Mouse (Mus musculus) urinary bladder, postnatal 25 days (tissue): Measurements from ENCODE around the gene Peg3.
A peak's percentile ranks its signal among the peaks of the same experiment; 100 is the strongest.
"Not testable (repeated sequence)": the region's sequence is repeated elsewhere in the genome, so short reads cannot be mapped to it uniquely, and the experiment has no call there.

Source experiments
- DNase-seq: peaks from one replicate; pipeline ENCODE4 v3.0.0; 2022; ENCODE audit warnings: low spot score

Gene Peg3

GRCm38 (mm10) chr7:6730241-6730640, at the start of gene Peg3, which contains the start of gene Usp29:
Gene Peg3, minus strand, starts transcription at chr7:6730431.
Gene Usp29, plus strand, starts transcription at chr7:6730578.
- DNase-seq: peak; percentile 61

GRCm38 (mm10) chr7:6779172-6779571, 48.9 kb upstream of the Peg3 start:
- no peak for DNase-seq

- no peak for DNase-seq
These were observed 47.5 kb upstream of the Peg3 start for GRCm38 (mm10) chr7:6777689-6778088.

GRCm38 (mm10) chr7:6777107-6777506, 46.9 kb upstream of the Peg3 start:
- DNase-seq: no peak

GRCm38 (mm10) chr7:6776314-6777059, 46.3 kb upstream of the Peg3 start:
- DNase-seq: no peak

GRCm38 (mm10) chr7:6773865-6774413, 43.7 kb upstream of the Peg3 start:
- not testable (repeated sequence) for DNase-seq

- DNase-seq: no peak
These were observed 40.1 kb upstream of the Peg3 start for GRCm38 (mm10) chr7:6770286-6770685.

GRCm38 (mm10) chr7:6765240-6765639, 35.0 kb upstream of the Peg3 start:
- DNase-seq: no peak

- no peak for DNase-seq
These were observed 29.9 kb upstream of the Peg3 start for GRCm38 (mm10) chr7:6760170-6760569.

GRCm38 (mm10) chr7:6759698-6760097, 29.5 kb upstream of the Peg3 start:
- no peak for DNase-seq

- no peak for DNase-seq
These were observed 26.6 kb upstream of the Peg3 start for GRCm38 (mm10) chr7:6756777-6757291.

- no peak for DNase-seq
These were observed 23.2 kb upstream of the Peg3 start for GRCm38 (mm10) chr7:6753440-6753839.

GRCm38 (mm10) chr7:6749196-6749595, 19.0 kb upstream of the Peg3 start:
- DNase-seq: peak; percentile 3

- no peak for DNase-seq
These were observed 14.2 kb upstream of the Peg3 start for GRCm38 (mm10) chr7:6744281-6744904.

- DNase-seq: no peak
These were observed 5.8 kb upstream of the Peg3 start for GRCm38 (mm10) chr7:6736060-6736459.

- DNase-seq: no peak
These were observed 1.7 kb upstream of the Peg3 start for GRCm38 (mm10) chr7:6731930-6732329.

GRCm38 (mm10) chr7:6731373-6731772, 1.1 kb upstream of the Peg3 start:
- no peak for DNase-seq

- DNase-seq: no peak
These were observed 570 bp upstream of the Peg3 start for GRCm38 (mm10) chr7:6730801-6731200.

- peak; percentile 87 for DNase-seq
These were observed 992 bp downstream of the Peg3 start for GRCm38 (mm10) chr7:6729061-6729817.

- DNase-seq: peak; percentile 69
These were observed 1.8 kb downstream of the Peg3 start for GRCm38 (mm10) chr7:6728263-6728931.

GRCm38 (mm10) chr7:6727351-6728121, 2.7 kb downstream of the Peg3 start:
- DNase-seq: peak; percentile 55
